Mouse (Mus musculus) embryo, embryonic 10 days (tissue): Measurements from ENCODE around the gene Cep135.
A peak's percentile ranks its signal among the peaks of the same experiment; 100 is the strongest.

Source experiments
- DNase-seq: peaks from one replicate; pipeline ENCODE4 v3.0.0-alpha.2; 2015; ENCODE audit warnings: low spot score

Gene Cep135

DNA sequence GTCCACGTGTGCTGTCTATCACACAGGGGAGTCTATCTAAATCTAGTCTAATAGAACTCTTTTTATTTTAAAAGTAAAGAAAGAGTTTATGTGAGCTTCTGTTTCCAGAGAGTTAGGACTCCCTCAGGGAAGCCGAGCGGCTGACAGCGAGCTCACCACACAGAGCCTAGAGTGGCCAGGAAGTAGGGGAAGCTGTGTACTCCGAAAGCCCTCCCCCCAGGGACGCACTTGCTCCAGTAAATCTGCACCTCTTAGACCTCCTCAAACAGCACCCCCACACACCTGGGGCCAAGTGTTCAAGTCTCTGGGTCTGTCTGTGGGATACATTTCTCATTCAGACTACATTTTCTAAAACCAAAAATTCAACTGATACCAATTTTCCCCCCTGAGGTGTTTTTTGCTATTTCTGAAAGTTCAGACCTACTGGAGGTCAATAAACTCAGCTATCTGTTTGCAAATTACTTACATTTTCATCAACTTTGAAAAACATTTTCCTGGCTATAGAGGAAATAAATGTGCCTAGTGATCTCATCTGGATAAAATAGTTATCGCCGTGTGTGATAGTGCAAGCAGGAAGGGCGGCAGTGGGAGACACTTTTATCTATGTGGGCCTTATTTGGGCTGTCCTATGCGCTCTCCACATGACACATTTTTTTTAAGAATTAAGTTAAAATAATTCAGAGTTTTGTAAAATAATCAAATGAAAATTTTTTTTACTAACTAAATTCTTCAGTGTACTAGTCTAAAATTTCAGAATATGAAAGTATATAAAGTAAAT lies 56.8 kb downstream of the Cep135 start:
- DNase-seq: no peak

- no peak for DNase-seq
Observed at GRCm38 (mm10) chr5:76649897-76650296, 61.4 kb downstream of the Cep135 start.

GRCm38 (mm10) chr5:76651151-76651725 lies 62.7 kb downstream of the Cep135 start:
- DNase-seq: no peak

DNA sequence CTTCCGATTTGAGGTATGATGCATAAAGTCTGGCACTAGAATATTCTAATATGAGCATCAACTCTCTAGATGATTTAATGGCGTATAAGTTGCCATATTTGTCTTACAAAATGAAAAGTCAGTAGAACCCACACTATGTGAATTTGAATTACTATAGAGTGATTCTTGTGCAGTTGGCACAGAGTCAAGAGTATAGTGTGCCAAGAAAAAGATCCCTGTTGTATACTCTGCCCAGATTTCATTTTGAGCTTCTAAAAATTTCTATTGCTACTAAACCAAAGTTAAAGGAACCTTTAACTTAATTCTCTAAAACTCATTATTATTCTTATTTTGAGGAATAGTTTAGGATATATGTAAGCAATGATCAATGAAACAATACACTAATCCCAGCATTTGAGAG lies 67.7 kb downstream of the Cep135 start, which contains the start of gene C530008M17Rik:
TSS of gene C530008M17Rik (plus strand) at position 301 of the 400 bp plus-strand sequence.
- no peak for DNase-seq

DNA sequence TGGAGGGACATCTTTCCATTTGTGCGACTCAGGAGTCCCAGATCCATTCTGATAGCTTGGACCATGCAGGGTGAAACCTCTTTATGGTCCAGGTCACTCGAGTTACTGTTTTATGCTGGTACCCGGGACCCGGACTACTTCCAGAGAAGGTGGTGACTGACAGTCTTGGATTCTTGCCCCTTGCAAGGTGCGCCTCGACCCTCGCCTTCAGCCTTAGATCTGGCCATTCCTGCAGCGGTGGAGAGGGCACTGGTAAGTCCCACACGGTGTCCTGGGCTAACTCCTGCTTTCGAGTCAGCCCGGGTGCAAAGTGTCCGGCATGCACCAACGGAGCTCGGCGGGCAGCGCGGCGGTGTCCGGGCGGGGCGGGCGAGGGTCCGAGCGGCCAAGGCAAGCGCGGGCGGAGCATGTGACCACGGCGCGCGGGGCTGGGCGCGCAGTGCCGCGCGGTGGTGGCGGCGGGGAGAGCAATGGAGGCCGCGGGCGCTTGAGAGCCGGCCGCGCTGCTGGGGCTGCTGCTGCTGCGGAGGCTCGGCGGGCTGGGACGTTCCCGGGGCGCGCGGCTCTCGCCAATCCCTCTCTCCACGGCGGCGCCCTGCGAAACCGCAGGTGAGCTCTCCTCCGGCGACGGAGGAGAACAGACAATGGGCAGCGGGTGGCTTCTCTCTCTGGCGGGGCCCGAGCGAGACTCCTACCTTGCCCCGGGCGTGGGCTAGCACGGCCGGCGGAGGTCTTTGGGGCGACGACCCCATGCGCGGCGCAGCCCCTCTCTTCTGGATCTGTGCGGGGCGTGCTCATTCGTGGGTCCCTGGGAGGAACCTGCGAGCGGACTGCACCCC lies 69.0 kb downstream of the Cep135 start:
- DNase-seq: peak; percentile 84

DNA sequence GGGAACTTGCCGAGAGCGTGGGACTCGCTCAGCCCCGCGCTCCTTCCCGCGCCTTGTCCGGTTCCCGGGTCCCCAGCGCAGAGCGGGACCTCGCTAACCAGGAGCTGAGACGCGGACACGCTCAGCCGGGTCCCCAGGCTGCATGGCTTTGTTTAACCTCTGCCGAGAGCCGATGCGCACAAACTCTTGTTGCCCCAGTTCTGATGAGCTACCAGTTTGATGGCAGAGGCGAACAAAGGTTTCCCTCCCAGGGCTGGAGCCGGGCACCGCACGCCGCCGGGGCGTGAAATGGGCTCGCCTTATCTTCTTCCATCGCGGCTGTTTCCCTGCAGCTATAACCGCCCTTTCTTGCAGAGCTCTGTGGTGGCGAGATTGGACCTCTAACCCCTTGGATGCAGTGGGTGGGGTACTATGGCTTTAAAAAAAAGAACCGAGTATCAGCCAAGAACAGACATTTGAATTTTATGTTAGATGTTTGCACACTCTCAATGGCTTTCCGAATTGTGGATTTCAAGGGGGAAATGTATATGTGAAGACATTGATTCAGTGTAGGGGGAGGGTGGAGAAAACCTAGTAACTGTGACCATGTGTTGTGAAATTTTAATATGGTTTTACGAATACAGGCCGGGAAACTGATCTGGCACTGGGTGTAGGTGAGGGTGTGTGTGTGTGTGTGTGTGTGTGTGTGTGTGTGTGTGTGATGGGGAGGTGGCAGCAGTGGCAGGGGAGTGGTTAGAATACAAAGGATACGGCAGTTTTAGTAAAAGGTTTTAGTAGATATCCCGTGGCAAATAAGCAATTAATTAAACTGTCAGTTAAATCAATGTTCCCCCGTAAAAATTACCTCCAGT lies 69.8 kb downstream of the Cep135 start:
- DNase-seq: peak; percentile 71

- no peak for DNase-seq
Observed at GRCm38 (mm10) chr5:76659958-76660635, 71.6 kb downstream of the Cep135 start.

- no peak for DNase-seq
Observed at GRCm38 (mm10) chr5:76661310-76661709, 72.8 kb downstream of the Cep135 start.

- no peak for DNase-seq
Observed at GRCm38 (mm10) chr5:76664936-76665335, 76.4 kb downstream of the Cep135 start.

GRCm38 (mm10) chr5:76665421-76665820 lies 76.9 kb downstream of the Cep135 start:
- DNase-seq: peak; percentile 82

DNA sequence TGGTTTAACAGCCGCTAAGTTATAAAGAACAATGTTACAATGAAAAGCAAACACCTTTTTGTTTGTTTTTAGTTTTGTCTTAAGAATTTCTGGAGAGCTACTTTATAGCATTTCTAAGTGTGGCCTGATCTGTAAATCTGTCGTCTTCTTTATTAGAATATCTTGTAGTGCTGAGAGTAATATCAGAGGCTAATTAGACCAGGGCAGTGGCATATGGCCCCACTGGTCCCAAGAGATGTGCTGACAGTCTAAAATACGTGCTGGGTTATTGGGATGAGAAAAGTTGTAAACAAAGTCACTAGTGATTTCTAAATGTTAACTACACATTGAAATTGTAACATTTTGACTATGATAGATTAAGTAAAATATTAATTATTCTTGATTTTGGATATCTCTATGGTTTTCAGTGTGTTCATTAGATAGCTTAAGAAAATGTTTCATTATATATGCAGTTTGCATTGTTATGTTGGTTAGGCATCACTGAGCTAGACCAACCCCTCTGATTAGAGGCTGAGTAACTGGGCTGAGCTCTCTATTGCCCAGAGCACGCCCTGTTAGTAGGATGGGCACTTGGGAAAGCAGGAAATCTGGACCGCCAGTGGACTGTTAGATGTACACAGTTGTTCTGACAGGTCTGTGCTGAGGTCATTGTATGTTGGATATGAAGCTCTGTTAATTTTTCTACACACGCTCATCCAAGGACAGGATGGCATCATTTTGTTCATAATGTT lies 77.7 kb downstream of the Cep135 start:
- no peak for DNase-seq

- DNase-seq: no peak
Observed at GRCm38 (mm10) chr5:76668118-76668517, 79.6 kb downstream of the Cep135 start.

GRCm38 (mm10) chr5:76668547-76668946 lies 80.0 kb downstream of the Cep135 start:
- no peak for DNase-seq

DNA sequence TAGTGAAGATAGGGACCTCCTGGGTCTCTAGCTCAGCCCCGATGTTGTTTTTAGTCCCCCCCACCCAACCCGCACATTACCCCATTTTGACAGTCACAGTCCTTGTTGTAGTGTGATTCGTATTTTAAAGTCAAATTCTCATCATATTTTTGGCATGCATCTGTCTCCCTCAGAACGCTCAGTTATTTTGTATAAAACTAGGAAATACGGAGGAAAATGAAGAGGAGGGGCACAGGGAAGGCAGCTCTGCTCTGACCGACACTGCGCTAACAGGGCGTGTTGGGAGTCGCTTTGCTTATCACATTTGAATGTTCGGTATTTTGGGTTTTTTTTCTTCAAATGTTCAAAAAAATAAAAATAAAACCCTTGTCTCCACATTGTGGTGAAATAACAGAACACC lies 81.7 kb downstream of the Cep135 start:
- DNase-seq: no peak

DNA sequence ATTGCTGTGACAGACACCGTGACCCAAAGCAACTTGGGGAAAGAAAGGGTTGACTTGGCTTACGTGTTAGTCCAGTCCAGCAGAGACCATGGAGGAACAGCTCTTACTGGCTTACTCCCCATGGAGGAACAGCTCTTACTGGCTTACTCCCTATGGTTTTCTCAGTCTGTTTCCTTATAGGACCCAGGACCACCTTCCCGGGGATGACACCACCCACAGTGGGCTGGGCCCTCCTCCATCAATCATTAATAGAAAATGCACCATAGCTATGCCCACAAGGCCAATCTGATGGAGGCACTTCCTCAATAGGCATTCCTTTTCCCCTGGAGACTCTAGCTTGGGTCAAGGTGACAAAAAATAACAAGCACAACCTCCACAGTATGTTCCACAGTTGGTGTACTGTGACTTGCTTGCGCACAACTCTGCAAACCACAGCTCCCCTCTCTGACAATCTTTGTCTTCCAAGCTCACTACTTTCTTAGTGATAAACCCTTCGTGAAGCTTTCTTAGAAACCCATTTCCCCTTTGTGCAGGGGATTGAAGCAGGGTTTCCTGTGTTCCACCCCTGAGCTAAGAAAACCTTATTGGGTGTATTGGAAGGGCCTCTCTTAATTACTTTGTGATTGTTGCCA lies 85.6 kb downstream of the Cep135 start:
- no peak for DNase-seq

DNA sequence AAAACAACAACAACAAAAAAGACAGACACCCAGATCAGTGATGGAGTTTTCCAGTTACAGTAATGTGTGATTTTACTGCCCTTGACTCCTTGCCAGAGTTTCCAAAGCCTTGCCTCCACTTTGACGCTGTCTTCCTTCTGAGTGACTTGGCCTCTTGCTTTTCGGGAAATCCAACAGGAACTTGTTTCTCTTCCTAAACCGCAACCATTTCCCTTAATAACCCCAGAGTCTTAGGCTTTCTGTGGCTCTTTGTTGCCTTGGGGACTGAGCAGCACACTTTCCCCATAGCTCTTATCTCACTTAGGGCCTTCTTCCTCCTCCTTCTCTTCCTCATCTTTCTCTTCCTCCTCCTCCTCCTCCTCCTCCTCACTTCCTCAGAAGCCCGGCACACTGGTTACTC lies 86.9 kb downstream of the Cep135 start:
- DNase-seq: no peak

DNA sequence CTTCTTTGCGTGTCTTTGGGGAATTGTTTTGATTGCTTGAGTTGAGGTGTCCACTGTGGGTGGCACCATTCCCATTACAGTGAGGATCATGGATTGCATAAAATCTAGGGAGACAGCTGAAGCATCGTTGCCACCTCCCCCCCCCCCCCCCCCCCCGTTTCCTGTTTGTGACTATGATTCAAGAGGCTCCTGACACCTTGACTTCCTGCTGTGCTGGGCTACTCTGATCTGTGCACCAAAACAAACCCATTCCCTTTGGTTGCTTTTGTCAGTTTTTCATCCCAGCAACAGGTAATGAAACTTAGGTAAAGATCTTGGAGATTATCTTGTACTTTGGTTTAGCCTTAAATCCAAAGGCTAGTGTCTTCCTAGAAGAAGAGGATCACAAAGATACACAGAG lies 92.5 kb downstream of the Cep135 start:
- no peak for DNase-seq

DNA sequence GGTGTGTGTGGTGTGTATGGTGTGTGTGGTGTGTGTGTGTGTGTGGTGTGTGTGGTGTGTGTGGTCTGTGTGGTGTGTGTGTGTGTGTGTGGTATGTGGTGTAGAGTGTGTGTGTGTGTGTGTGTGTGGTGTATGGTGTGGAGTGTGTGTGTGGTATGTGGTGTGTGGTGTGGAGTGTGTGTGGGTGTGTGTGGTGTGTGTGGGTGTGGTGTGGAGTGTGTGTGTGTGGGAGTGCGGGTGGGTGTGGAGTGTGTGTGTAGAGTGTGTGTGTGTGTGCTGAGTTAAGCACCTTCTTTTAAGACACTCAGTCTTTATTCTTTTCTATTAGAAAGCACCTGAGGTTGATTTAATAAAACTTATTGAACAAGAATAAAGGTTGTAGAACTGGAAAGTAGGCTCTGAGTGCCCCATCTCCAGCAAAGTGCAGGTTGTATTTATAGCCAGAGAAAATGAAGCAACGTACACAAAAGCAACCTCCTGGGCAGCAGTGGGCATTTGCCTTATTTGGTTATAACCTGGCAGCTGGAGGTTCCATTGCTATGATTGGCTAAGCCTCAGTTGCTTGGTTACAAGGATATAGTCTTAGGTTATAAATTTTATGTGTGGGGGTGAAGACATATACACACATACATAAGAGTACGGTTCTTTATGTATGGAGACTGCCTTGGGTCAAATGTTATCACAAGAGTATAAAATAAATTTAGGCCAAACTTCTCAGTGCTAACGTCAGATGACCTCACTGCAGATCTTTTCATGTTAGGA lies 93.6 kb downstream of the Cep135 start:
- no peak for DNase-seq

- DNase-seq: no peak
Observed at GRCm38 (mm10) chr5:76683455-76683854, 95.0 kb downstream of the Cep135 start.
